ENCODE assay signal across 20 mouse cellular contexts in the genomic region with DNA sequence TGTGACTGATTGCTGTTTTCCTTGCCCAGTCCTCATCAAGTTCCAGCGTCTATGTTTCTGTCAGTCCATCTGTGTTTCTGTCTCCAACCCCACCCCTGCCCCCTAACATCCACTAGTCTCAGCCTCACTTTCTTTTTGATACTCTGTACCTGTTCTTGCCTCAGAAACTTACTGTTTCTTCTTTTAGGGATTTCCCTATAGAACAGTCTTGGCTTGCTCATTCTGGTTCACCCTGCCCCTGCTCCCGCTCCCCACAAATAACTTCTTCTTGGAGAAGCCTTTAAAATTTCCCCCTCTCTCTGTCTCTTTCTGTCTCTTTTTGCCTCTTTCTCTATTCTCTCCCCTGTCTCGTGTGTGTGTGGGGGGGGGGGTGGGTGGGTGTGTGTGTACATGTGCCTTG.
DNase-seq lines count a peak whose midpoint lies in the region; ATAC-seq and TF ChIP-seq lines count a peak whose summit lies in the region.
"Had no signal": no experiment of that assay in that cellular context is flagged by ENCODE, and none has a peak within 500 bp of the region (broad histone marks: within the 10 kb centered on the region; RNA-seq: fewer than 3 reads in every experiment).

No protein-coding gene starts in this region.

- ATAC-seq in forebrain, postnatal 0 days, result no peak
- ATAC-seq: CD4-positive, CD25-positive, alpha-beta regulatory T cell, adult 4 months; forebrain, embryonic 13.5 days; forebrain, embryonic 15.5 days had no signal

- intact Hi-C loops in gastrocnemius, adult 2 months (cut with DNase I), result loop anchor here (5.0 kb wide), 1 partner anchor 71 kb away; a partner anchor contains a TSS

- WGBS in limb, embryonic 10.5 days, result 77% methylated on average over 3 of the region's 3 CpGs
- WGBS in forebrain, postnatal 0 days, result 80% methylated on average over 3 of the region's 3 CpGs

- H3K27me3 ChIP-seq in CH12.LX (replicated peaks), result no peaks in the 10 kb centered on the region
- H3K27me3 ChIP-seq in limb, embryonic 10.5 days (ENCODE audit: low read depth, poor library complexity, severe bottlenecking), result no peaks in the 10 kb centered on the region
- H3K27me3 ChIP-seq in forebrain, postnatal 0 days (ENCODE audit: insufficient read depth, low read length), result peaks cover 30% of the 10 kb centered on the region
- H3K27me3 ChIP-seq: embryonic facial prominence, embryonic 12.5 days had no signal

- peak overlapping the region; percentile 73; the same call in 1 of the 2 replicates for H3K27ac ChIP-seq in gastrocnemius, adult 2 months
- peak overlapping the region; percentile 61; the same call in 1 of the 2 replicates for H3K27ac ChIP-seq in CH12.LX (ENCODE audit: insufficient read depth, low read depth)
- H3K27ac ChIP-seq in limb, embryonic 10.5 days, result no peak overlapping the region
- H3K27ac ChIP-seq in forebrain, postnatal 0 days (ENCODE audit: low read depth, low read length), result no peak overlapping the region
- H3K27ac ChIP-seq: embryonic facial prominence, embryonic 10.5 days; embryonic facial prominence, embryonic 12.5 days; forebrain, embryonic 13.5 days; forebrain, embryonic 15.5 days had no signal

- peaks cover 65% of the 10 kb centered on the region for H3K79me2 ChIP-seq in CH12.LX (replicated peaks; ENCODE audit: control insufficient read depth, extremely low read depth, insufficient read depth, poor library complexity, severe bottlenecking)

- H3K4me3 ChIP-seq in gastrocnemius, adult 2 months, result no peak overlapping the region
- no peak overlapping the region for H3K4me3 ChIP-seq in CH12.LX (replicated peaks in 1 of 3; ENCODE audit: low read depth in 2 of 3, low read length in 2 of 3, poor library complexity in 1 of 3)
- H3K4me3 ChIP-seq in limb, embryonic 10.5 days, result no peak overlapping the region
- H3K4me3 ChIP-seq in forebrain, postnatal 0 days (ENCODE audit: low read depth, low read length), result no peak overlapping the region
- H3K4me3 ChIP-seq: embryonic facial prominence, embryonic 10.5 days; embryonic facial prominence, embryonic 12.5 days; forebrain, embryonic 13.5 days; forebrain, embryonic 15.5 days had no signal

- in situ Hi-C loops in CH12.LX (cut with MboI; ENCODE audit: low pct_ligation_motif_present, low pct_unique_long_range_greater_than_20kb, low sequenced_read_pairs), result no loop called here

- H3K9ac ChIP-seq in CH12.LX (ENCODE audit: insufficient read depth, low read depth), result peak overlapping the region; percentile 48
- H3K9ac ChIP-seq in forebrain, postnatal 0 days, result no peak overlapping the region
- H3K9ac ChIP-seq: embryonic facial prominence, embryonic 12.5 days; forebrain, embryonic 13.5 days; forebrain, embryonic 15.5 days had no signal

- TF ChIP-seq POLR2A in CH12.LX (IDR thresholded peaks at IDR 0.05; ENCODE audit: low read depth, low read length), result 0 out of 2 replicates have a peak, but pooled peaks have one; percentile 14

- no peaks in the 10 kb centered on the region for H3K9me3 ChIP-seq in CH12.LX (replicated peaks; ENCODE audit: low read length)
- no peaks in the 10 kb centered on the region for H3K9me3 ChIP-seq in limb, embryonic 10.5 days (replicated peaks)
- no peaks in the 10 kb centered on the region for H3K9me3 ChIP-seq in forebrain, postnatal 0 days (ENCODE audit: low read length)
- H3K9me3 ChIP-seq: embryonic facial prominence, embryonic 10.5 days; embryonic facial prominence, embryonic 12.5 days; forebrain, embryonic 13.5 days; forebrain, embryonic 15.5 days had no signal

- TF ChIP-seq EP300 in CH12.LX (IDR thresholded peaks at IDR 0.05; ENCODE audit: low read length), result no peak; the same call in 1 of the 2 replicates

- H3K4me1 ChIP-seq in CH12.LX (ENCODE audit: control insufficient read depth in 1 of 2, insufficient read depth in 2 of 2), result peaks cover 27 to 88% of the 10 kb centered on the region in 2 experiments
- H3K4me1 ChIP-seq in limb, embryonic 10.5 days, result peaks cover 76% of the 10 kb centered on the region
- no peaks in the 10 kb centered on the region for H3K4me1 ChIP-seq in forebrain, postnatal 0 days (ENCODE audit: insufficient read depth)

- dilution Hi-C loops in CH12.LX (cut with MboI; ENCODE audit: extremely low pct_ligation_motif_present, extremely low pct_unique_long_range_greater_than_20kb, low sequenced_read_pairs), result no loop called here

- peaks cover 0 to 43% of the 10 kb centered on the region in 2 experiments for H3K36me3 ChIP-seq in CH12.LX (replicated peaks in 1 of 2; ENCODE audit: control insufficient read depth in 1 of 2, insufficient read depth in 1 of 2, low read length in 1 of 2)
- no peaks in the 10 kb centered on the region for H3K36me3 ChIP-seq in limb, embryonic 10.5 days
- no peaks in the 10 kb centered on the region for H3K36me3 ChIP-seq in forebrain, postnatal 0 days (ENCODE audit: insufficient read depth)
- H3K36me3 ChIP-seq: embryonic facial prominence, embryonic 10.5 days; embryonic facial prominence, embryonic 12.5 days; forebrain, embryonic 15.5 days had no signal

- peak overlapping the region; percentile 83 for H3K4me2 ChIP-seq in CH12.LX (ENCODE audit: insufficient read depth, low read depth, poor library complexity, severe bottlenecking)
- no peak overlapping the region for H3K4me2 ChIP-seq in forebrain, postnatal 0 days (ENCODE audit: low read depth)
- H3K4me2 ChIP-seq: embryonic facial prominence, embryonic 12.5 days; forebrain, embryonic 13.5 days; forebrain, embryonic 15.5 days had no signal

- no peak for DNase-seq in gastrocnemius, adult 2 months
- no peak for DNase-seq in gastrocnemius, adult 8-10 months (ENCODE audit: low spot score in 2 of 2)
- peak; percentile 33 for DNase-seq in CH12.LX (ENCODE audit: extremely low read depth)
- peak; percentile 19 for DNase-seq in limb, embryonic 10.5 days (ENCODE audit: low spot score)
- no peak for DNase-seq in forebrain, postnatal 0 days
- DNase-seq: adrenal gland, adult 2 months; adrenal gland, postnatal 10 days; adrenal gland, postnatal 36 days; B cell, adult 2 months; cerebellum, adult 11 months; cerebellum, adult 18-20 months; cerebellum, adult 8-10 months; cerebellum, adult 9-11 months; cerebellum, postnatal 14 days; cerebellum, postnatal 36 days had no signal

- no peak for TF ChIP-seq RAD21 in CH12.LX (IDR thresholded peaks at IDR 0.05; ENCODE audit: low read depth, low read length)

- TF ChIP-seq CTCF in gastrocnemius, adult 2 months (IDR thresholded peaks at IDR 0.05), result no peak
- no peak for TF ChIP-seq CTCF in CH12.LX (conservative IDR thresholded peaks at IDR 0.05 in 1 of 2, IDR thresholded peaks at IDR 0.05 in 1 of 2; ENCODE audit: low read depth in 2 of 2, low read length in 2 of 2)
- TF ChIP-seq CTCF in forebrain, postnatal 0 days (IDR thresholded peaks at IDR 0.05; ENCODE audit: low read depth), result no peak

TF ChIP-seq in CH12.LX, 34 proteins besides CTCF, POLR2A, EP300 and RAD21:
- no peak for TF ChIP-seq POLR2AphosphoS2 (IDR thresholded peaks at IDR 0.05; ENCODE audit: low read depth, low read length)
- no peak for TF ChIP-seq KAT2A (IDR thresholded peaks at IDR 0.05; ENCODE audit: insufficient replicate concordance, low read length)
- TF ChIP-seq PAX5 (IDR thresholded peaks at IDR 0.05; ENCODE audit: low read length), result no peak
- peak; percentile 75; the same call in 1 of the 2 replicates for TF ChIP-seq MAZ (IDR thresholded peaks at IDR 0.05; ENCODE audit: low read depth, low read length)
- TF ChIP-seq UBTF (IDR thresholded peaks at IDR 0.05; ENCODE audit: low read depth, low read length), result no peak
- peak; percentile 29; the same call in 1 of the 2 replicates for TF ChIP-seq SIN3A (IDR thresholded peaks at IDR 0.05; ENCODE audit: low read length)
- no peak for TF ChIP-seq NRF1 (IDR thresholded peaks at IDR 0.05; ENCODE audit: low read depth, low read length)
- no peak for TF ChIP-seq MYC (IDR thresholded peaks at IDR 0.05; ENCODE audit: low read depth, low read length)
- TF ChIP-seq RCOR1 (conservative IDR thresholded peaks at IDR 0.05; ENCODE audit: low read depth, low read length), result no peak
- no peak for TF ChIP-seq MAX (IDR thresholded peaks at IDR 0.05; ENCODE audit: low read length)
- no peak for TF ChIP-seq JUND (conservative IDR thresholded peaks at IDR 0.05; ENCODE audit: low read depth, low read length)
- no peak for TF ChIP-seq NELFE (IDR thresholded peaks at IDR 0.05; ENCODE audit: low read depth, low read length)
- no peak for TF ChIP-seq ELF1 (IDR thresholded peaks at IDR 0.05; ENCODE audit: low read depth, low read length)
- TF ChIP-seq ZNF384 (IDR thresholded peaks at IDR 0.05; ENCODE audit: low read depth, low read length), result no peak
- no peak for TF ChIP-seq MAFK (IDR thresholded peaks at IDR 0.05; ENCODE audit: insufficient replicate concordance, low read length)
- peak; percentile 63; the same call in 1 of the 2 replicates for TF ChIP-seq IRF4 (IDR thresholded peaks at IDR 0.05; ENCODE audit: low read depth, low read length)
- TF ChIP-seq ZMIZ1 (IDR thresholded peaks at IDR 0.05; ENCODE audit: low read depth, low read length), result no peak
- 0 out of 2 replicates have a peak, but pooled peaks have one; percentile 10 for TF ChIP-seq BHLHE40 (IDR thresholded peaks at IDR 0.05; ENCODE audit: low read depth, low read length)
- TF ChIP-seq USF1 (IDR thresholded peaks at IDR 0.05; ENCODE audit: low read depth, low read length), result no peak
- no peak for TF ChIP-seq TBP (conservative IDR thresholded peaks at IDR 0.05; ENCODE audit: low read depth, low read length)
- TF ChIP-seq ETS1 (conservative IDR thresholded peaks at IDR 0.05; ENCODE audit: low read depth, low read length), result peak; percentile 44; the same call in 1 of the 2 replicates
- no peak for TF ChIP-seq ZC3H11A (IDR thresholded peaks at IDR 0.05; ENCODE audit: low read depth, low read length)
- TF ChIP-seq JUN (IDR thresholded peaks at IDR 0.05; ENCODE audit: insufficient read depth, low read depth, low read length), result no peak
- no peak for TF ChIP-seq ZKSCAN1 (IDR thresholded peaks at IDR 0.05; ENCODE audit: borderline replicate concordance, low read depth, low read length)
- TF ChIP-seq TCF12 (IDR thresholded peaks at IDR 0.05; ENCODE audit: low read depth, low read length), result no peak
- TF ChIP-seq GABPA (IDR thresholded peaks at IDR 0.05; ENCODE audit: insufficient replicate concordance, low read depth, low read length), result no peak
- TF ChIP-seq HCFC1 (IDR thresholded peaks at IDR 0.05; ENCODE audit: low read depth, low read length), result no peak
- peak; percentile 40; the same call in 1 of the 2 replicates for TF ChIP-seq CHD2 (IDR thresholded peaks at IDR 0.05; ENCODE audit: low read length)
- no peak for TF ChIP-seq USF2 (conservative IDR thresholded peaks at IDR 0.05; ENCODE audit: low read depth, low read length)
- no peak for TF ChIP-seq CHD1 (IDR thresholded peaks at IDR 0.05; ENCODE audit: low read depth, low read length)
- TF ChIP-seq MEF2A (IDR thresholded peaks at IDR 0.05; ENCODE audit: borderline replicate concordance, low read depth, low read length), result peak; percentile 67; the same call in 1 of the 2 replicates
TF ChIP-seq in CH12.LX: peak in this region for 7.

Comparison
In these comparisons a context has a peak if more than half of its experiments do, and no peak if none do; other contexts are left out.
1. DNase-seq: peak in CH12.LX (single experiment) and limb, embryonic 10.5 days (single experiment); none in gastrocnemius, adult 2 months (single experiment), gastrocnemius, adult 8-10 months (0 of 2) and forebrain, postnatal 0 days (single experiment).
2. H3K27ac ChIP-seq: peak in gastrocnemius, adult 2 months (single experiment) and CH12.LX (single experiment); none in limb, embryonic 10.5 days (single experiment) and forebrain, postnatal 0 days (single experiment).